Mouse (Mus musculus) C2C12 (cell line): ENCODE data around the gene Lsamp.

Source experiments
- CEBPB ChIP-seq: IDR thresholded peaks from one replicate; pipeline ENCODE4 v1.6.1; 2011; ENCODE audit warnings: low read depth, mild to moderate bottlenecking, control low read depth, moderate library complexity
- CTCF ChIP-seq: IDR thresholded peaks from one replicate; pipeline ENCODE4 v1.5.1; 2011; ENCODE audit not compliant: control insufficient read depth, insufficient read depth, insufficient read length
- FOSL1 ChIP-seq: IDR thresholded peaks from one replicate; pipeline ENCODE4 v1.8.0; 2011; ENCODE audit warnings: mild to moderate bottlenecking, low read length; ENCODE audit not compliant: poor library complexity, insufficient read depth, severe bottlenecking
- MAX ChIP-seq: IDR thresholded peaks from one replicate; pipeline ENCODE4 v1.6.1; 2011; ENCODE audit warnings: mild to moderate bottlenecking, control low read depth
- MYOD1 ChIP-seq: IDR thresholded peaks from one replicate; pipeline ENCODE4 v1.6.1; 2011; ENCODE audit warnings: low read depth; ENCODE audit not compliant: control insufficient read depth, insufficient read length
- MYOG ChIP-seq: IDR thresholded peaks from one replicate; pipeline ENCODE4 v1.6.1; 2011; ENCODE audit not compliant: control insufficient read depth, insufficient read length; ENCODE audit errors: extremely low read depth
- USF1 ChIP-seq: IDR thresholded peaks from one replicate; pipeline ENCODE4 v1.6.1; 2011; ENCODE audit warnings: low read depth, mild to moderate bottlenecking, control low read depth, moderate library complexity

- TF ChIP-seq MYOG (no peak), CTCF (no peak), CEBPB (no peak), USF1 (no peak), MAX (no peak), MYOD1 (no peak), FOSL1 (no peak)
Observed at GRCm38 (mm10) chr16:40945834-40946233, 961.7 kb downstream of the Lsamp start.
